Mouse (Mus musculus) ovary, adult 18-20 months (tissue): ENCODE data around the gene Pgbd1.
"Not testable (repeated sequence)": the region's sequence is repeated elsewhere in the genome, so short reads cannot be mapped to it uniquely, and the experiment has no call there.

Experiments used
- DNase-seq: peaks from one replicate; pipeline ENCODE4 v3.0.0; 2022; ENCODE audit warnings: low spot score, mixed read lengths

Gene Pgbd1

DNA sequence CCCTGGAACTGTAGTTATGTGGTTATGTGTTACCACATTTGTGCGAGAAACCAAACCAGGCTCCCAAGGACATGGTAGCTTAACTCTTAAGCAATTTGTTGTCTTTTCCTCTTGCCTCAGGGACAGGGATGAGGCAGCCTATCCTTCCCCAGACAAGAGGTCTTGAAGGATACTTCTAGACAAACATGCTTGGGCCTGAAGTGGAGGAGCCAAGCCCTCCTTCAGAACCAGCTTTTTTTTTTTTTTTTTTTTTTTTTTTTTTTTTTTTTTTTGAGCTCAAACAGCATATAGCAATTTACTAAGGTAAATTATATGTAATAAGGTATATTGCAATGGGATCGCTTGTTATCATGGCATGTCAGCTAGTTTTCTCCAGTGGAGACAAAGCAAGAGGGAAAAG is 25.1 kb downstream of the Pgbd1 start:
- DNase-seq, result no peak

- DNase-seq, result no peak
Measured at GRCm38 (mm10) chr13:21415266-21415665, 25.6 kb downstream of the Pgbd1 start.

- no peak for DNase-seq
Measured at GRCm38 (mm10) chr13:21414231-21415212, 26.3 kb downstream of the Pgbd1 start.

DNA sequence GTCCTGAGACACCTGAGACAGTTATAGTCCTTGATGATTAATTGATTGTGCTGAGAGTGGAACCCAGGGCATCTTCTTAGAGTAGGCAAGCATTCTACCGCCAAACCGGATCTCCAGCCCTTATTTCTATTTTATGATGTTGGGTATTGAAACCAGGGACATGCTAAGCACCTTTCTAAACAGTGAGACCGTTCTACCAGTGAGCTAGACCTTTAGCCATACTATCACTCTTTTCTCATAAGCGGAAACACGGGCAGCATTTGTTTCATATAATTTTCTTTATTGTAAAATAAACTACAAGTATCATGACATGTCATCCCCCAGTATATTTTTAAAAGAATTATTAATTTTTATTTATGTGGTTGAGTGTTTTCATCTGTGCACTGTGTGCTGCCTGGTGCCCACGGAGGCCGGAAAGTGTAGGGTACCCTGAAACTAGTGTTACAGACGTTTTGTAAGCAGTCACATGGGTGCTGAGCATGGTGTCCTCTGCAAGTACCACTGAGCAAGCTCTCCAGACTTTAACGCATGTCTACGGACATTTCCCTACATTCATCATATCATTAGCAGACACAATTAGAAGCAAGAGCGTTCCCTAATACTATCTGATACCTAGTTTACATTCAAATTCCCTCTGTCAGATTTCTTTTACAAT is 31.9 kb downstream of the Pgbd1 start:
- DNase-seq, result no peak

DNA sequence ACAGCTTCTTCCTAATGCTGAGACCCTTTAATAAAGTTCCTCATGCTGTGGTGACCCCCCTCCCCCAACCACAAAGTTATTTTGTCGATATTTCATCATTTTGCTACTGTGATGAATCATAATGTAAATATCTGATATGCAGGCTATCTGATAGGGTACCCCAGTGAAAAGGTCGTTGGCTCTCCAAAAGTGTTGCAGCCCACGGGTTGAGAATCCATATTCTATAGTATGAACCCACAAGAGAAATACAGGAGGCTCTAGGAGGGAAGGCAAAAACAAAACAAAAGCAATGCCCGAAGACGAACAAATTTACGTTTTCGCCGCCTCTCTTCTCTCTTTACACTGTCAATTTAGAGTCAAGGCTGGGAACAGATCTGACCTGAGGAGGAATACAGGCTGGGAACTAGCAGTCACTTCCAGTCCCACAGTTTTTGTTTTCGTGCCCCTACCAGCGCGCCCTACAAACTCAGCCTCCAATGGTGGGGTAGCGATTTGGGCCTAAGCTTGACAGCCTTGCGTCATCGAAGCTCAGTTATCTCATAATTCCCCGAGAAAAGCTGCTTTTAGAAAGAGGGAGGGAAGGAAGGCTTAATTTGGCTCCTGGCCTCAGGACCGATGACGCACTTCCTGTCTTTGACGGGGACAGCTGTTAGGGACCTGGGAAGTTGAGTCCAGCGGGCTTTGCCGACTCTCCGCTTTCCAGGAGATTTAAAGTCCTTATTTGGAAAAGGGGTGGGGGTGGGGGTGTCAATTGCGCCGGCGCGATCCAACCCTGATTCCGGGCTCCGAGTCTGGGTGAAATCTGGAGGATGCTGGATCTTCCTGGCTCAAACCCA is 32.7 kb downstream of the Pgbd1 start:
- peak; percentile 80 for DNase-seq

- no peak for DNase-seq
Measured at GRCm38 (mm10) chr13:21407341-21407740, 33.5 kb downstream of the Pgbd1 start.

DNA sequence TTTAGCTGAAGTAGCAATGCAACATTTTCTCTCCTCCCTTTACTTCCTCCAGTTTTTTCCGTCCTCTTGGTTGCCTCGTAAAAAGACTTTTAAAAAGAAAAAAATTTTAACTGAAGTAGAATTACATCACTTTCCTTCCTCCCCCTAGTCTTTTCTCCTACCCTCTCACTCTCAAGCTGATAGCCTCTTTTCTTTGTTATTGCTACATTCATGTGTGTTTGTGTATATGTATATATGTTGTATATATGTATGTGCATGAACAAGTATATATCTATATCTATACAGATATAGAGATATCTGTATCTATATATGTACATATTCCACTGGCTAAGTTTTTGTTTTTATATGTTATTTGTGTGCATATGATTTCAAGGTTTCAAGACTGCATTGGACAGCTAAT is 38.0 kb downstream of the Pgbd1 start:
- no peak for DNase-seq

DNA sequence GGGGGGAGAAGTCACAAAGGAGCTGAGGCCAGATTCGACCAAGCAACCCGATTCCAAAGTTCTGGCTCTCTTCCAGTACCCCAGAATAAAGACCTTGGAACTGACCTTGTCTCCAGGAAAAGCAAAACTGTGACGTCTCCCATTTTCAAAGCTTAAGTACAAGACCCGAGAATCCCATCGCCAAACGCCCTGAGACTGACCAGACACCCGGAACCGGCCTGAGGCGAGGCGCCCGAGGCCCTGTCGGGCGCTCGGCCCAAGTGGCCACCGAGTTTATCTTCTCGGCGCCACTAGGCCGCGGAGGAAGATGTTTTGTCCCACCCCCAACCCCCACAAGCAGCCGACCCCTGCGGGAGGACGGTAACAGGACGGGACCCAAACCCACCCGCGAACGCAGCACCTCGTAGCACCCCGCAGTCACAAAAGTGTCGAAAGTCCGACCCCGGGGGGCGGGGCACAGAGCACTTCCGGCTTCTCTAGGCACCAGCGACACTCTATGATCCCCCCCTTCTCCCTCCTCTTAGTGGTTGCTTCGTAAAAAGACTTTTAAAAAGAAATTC is 38.5 kb downstream of the Pgbd1 start, which contains the start of gene Zkscan3:
TSS of gene Zkscan3 (minus strand) at position 469 of the 560 bp plus-strand sequence.
- DNase-seq, result peak; percentile 63

DNA sequence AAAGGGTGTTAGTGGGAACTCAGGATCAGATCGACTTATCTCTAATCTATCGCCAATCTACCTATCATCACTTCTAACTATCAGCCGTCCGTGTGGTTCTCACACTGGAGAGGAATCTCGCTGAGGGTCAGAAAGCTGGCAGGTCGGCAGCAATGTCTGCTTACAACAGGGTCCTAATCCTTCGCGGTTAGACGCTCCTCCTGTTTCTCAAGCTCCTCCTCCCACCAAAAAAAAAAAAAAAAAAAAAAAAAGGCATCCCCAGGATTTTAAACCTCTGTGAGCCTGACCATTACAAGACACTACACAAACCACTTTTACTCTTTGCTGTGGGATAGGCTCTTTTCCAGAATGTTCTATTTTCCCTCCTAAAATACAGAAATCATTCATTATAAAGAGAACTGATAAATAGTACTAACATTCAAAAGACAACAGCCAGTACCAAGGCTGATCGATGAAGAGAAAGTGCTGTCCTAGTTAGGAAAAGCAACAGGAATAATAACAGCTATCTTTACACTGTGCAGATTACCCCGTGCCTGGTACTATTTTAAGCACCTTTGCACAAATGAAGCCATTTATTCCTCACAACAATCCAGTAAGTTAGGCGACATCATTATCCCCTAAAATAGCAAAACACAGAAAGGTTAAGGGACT is 39.1 kb downstream of the Pgbd1 start:
- DNase-seq, result no peak

- DNase-seq, result no peak
Measured at GRCm38 (mm10) chr13:21401166-21401565, 39.7 kb downstream of the Pgbd1 start.

GRCm38 (mm10) chr13:21397486-21397885 is 43.4 kb downstream of the Pgbd1 start:
- no peak for DNase-seq

DNA sequence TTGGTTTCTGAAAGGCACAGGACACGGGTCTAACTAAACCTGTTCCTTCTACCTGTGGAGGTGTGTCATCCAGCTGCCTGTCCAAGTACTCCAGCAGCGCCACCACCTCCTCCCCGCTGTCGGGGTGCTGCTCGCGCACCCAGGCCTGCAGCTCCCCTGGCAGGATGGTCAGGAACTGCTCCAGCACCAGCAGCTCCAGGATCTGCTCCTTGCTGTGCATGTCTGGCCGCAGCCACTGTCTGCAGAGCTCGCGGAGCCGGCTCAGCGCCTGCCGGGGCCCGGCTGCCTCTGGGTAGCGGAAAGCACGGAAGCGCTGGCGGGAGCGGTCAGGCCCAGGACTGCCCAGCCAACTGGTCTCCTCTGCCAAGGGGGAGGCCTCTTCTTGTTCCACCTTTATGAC is 44.8 kb downstream of the Pgbd1 start:
- not testable (repeated sequence) for DNase-seq

GRCm38 (mm10) chr13:21395623-21396022 is 45.2 kb downstream of the Pgbd1 start:
- no peak for DNase-seq

DNA sequence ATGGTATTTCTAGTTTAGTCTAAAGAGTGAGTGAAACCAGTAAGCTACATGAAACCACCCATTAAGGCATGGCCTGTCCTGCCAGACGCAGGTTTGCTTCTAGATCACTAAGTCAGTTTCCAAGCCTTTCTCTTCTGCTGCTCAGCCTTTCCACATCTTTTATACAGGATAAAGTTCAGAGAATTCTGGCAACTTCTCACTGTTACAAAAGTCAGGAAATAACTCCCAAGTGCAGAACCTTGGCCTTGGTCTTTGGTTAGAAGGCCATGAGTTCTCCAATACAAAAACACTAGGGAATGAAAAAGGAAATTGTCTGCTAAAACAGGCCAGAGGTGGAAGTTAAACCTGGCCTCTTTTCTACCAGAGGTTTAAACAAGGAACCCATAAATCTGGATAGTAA is 45.6 kb downstream of the Pgbd1 start:
- no peak for DNase-seq

GRCm38 (mm10) chr13:21377773-21378172 is 63.1 kb downstream of the Pgbd1 start:
- no peak for DNase-seq

- DNase-seq, result no peak
Measured at GRCm38 (mm10) chr13:21372700-21373099, 68.2 kb downstream of the Pgbd1 start.
